Mouse (Mus musculus) liver, postnatal 0 days (tissue): ENCODE results near the gene Ubqln4. TPM values are rescaled to one million over a fixed set of nuclear protein-coding genes. Genes with fewer than 3 reads are reported as not detected.
"Not testable (repeated sequence)": the region's sequence is repeated elsewhere in the genome, so short reads cannot be mapped to it uniquely, and the experiment has no call there.

Experiments used
- ATAC-seq: fragments of 200-750 bp; cut with Nextera tagmentation; 2 replicates; pipeline ENCODE4 v1.8.0; 2017; ENCODE audit warnings: mild to moderate bottlenecking, moderate library complexity
- DNase-seq: peaks from one replicate; pipeline ENCODE4 v3.0.0-alpha.2; 2016
- H3K27ac ChIP-seq: fragments of 300-500 bp; sonication (generic); 2 replicates; pipeline ENCODE4 v1.5.1; 2014; ENCODE audit warnings: antibody characterized with exemption, moderate library complexity, mild to moderate bottlenecking, low read depth
- H3K27me3 ChIP-seq: fragments of 300-500 bp; sonication (generic); 2 replicates; pipeline ENCODE4 v1.6.1; 2014; ENCODE audit warnings: low read length, control low read depth, mixed read lengths; ENCODE audit not compliant: insufficient read depth
- H3K36me3 ChIP-seq: fragments of 300-500 bp; sonication (generic); replicated peaks from 2 replicates; pipeline ENCODE4 v1.6.1; 2014; ENCODE audit warnings: mild to moderate bottlenecking, control low read depth, low read length, moderate library complexity, mixed read lengths; ENCODE audit not compliant: insufficient read depth
- H3K4me1 ChIP-seq: fragments of 300-500 bp; sonication (generic); 2 replicates; pipeline ENCODE4 v1.6.1; 2014; ENCODE audit warnings: antibody characterized with exemption, mild to moderate bottlenecking, control low read depth; ENCODE audit not compliant: insufficient read depth
- H3K4me2 ChIP-seq: fragments of 300-500 bp; sonication (generic); 2 replicates; pipeline ENCODE4 v1.6.1; 2014; ENCODE audit warnings: low read depth, mild to moderate bottlenecking, low read length, moderate library complexity, mixed read lengths
- H3K4me3 ChIP-seq: fragments of 300-500 bp; sonication (generic); 2 replicates; pipeline ENCODE4 v1.5.1; 2014; ENCODE audit warnings: low read depth, low read length
- H3K9ac ChIP-seq: fragments of 300-500 bp; sonication (generic); replicated peaks from 2 replicates; pipeline ENCODE4 v1.6.1; 2014; ENCODE audit warnings: mild to moderate bottlenecking, moderate library complexity
- H3K9me3 ChIP-seq: fragments of 300-500 bp; sonication (generic); 2 replicates; pipeline ENCODE4 v1.6.1; 2016; ENCODE audit warnings: mild to moderate bottlenecking, control low read depth, low read length, mixed read lengths
- CTCF ChIP-seq: sonication (generic); IDR thresholded peaks from 2 replicates; pipeline ENCODE4 v1.5.1; 2016; ENCODE audit warnings: antibody characterized with exemption, low read depth
- EP300 ChIP-seq: IDR thresholded peaks from 2 replicates; pipeline ENCODE4 v1.6.1; 2016; ENCODE audit warnings: antibody characterized with exemption, low read depth, mild to moderate bottlenecking
- WGBS: fragments of 180-500 bp; shearing (Covaris S2); extraction: QIAGEN DNeasy Blood & Tissue Kit; methylation state at CpG from one replicate; pipeline ENCODE4 v1.1.7; 2014; ENCODE audit not compliant: insufficient replicate concordance; 5-methylcytosine and 5-hydroxymethylcytosine counted together
- polyA plus RNA-seq: library from polyadenylated mRNA; unstranded; fragments of >200 nt; fragmentation: Nextera tagmentation; extraction: Ambion mirVana; gene quantifications from 2 replicates; pipeline ENCODE4 v1.2.1, GENCODE M21; 2015

The Ubqln4 gene
- polyA plus RNA-seq, 1 experiment from 2014 or later: 12.5 TPM

DNA sequence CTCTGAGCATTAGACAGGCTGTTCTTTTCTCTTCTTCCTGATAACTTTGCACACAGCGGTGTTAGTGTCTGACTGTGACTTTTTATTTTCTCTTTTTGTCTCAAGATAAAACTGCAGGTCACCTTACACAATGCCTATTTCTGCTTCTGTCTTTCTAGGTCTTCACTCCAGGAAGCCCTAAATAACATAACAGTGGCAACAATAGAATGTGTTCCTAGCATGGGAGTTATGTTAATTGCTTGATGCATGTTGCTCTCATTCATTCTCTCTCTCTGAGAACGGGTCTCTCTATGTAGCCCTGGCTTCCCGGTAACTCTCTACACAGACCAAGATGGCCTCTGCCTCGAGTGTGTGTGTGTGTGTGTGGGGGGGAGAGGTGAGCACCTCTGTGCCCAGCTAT lies 48.9 kb downstream of the Ubqln4 start:
- no peak for ATAC-seq

DNA sequence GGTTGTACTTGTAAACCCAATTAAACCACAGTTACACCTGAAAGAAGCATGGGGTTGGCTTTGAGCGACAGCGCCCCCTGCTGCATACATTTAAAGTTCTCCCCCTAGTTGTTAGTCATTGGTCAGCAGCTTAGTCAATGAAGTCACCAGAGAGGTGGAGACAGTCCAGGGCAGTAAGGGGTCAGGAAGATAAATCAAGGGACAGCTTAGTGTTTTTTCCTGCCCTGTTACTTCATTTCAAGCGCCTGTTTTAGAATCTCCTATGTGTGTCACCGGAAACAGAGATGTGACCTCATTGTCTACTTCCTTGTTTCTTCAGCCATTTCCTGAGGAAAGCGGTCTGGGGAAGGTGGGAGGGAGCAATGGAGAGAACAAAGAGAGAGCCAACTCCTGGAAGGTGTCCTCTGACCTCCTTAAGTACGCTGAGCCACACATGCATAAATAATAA lies 50.2 kb downstream of the Ubqln4 start:
- TF ChIP-seq CTCF: peak; percentile 90
- peak; percentile 65; the same call in 1 of the 2 replicates for TF ChIP-seq EP300
- H3K9ac ChIP-seq: no peak overlapping the region
- no peak overlapping the region for H3K4me3 ChIP-seq
- H3K27ac ChIP-seq: peak overlapping the region; percentile 46; the same call in 1 of the 2 replicates
- no peaks in the 10 kb centered on the region for H3K9me3 ChIP-seq
- no peaks in the 10 kb centered on the region for H3K36me3 ChIP-seq
- ATAC-seq (peak; percentile 77), DNase-seq (peak; percentile 83)
- 14% methylated on average over 6 of the region's 6 CpGs for WGBS
- H3K27me3 ChIP-seq: no peaks in the 10 kb centered on the region
- H3K4me1 ChIP-seq: peaks cover 5% of the 10 kb centered on the region; the same call in 1 of the 2 replicates
- no peak overlapping the region for H3K4me2 ChIP-seq

More for the DNA sequence above, 48.9 kb downstream of the Ubqln4 start:
- H3K4me3 ChIP-seq: no peak overlapping the region
- H3K27ac ChIP-seq: no peak overlapping the region
- no peak overlapping the region for H3K9ac ChIP-seq
- H3K4me1 ChIP-seq: 0 out of 2 replicates have a peak, but pooled peaks cover 2% of the 10 kb centered on the region
- 67% methylated on average over 4 of the region's 4 CpGs for WGBS
- no peak overlapping the region for H3K4me2 ChIP-seq
- H3K9me3 ChIP-seq: no peaks in the 10 kb centered on the region
- H3K27me3 ChIP-seq: no peaks in the 10 kb centered on the region
- no peak for DNase-seq
- H3K36me3 ChIP-seq: no peaks in the 10 kb centered on the region
- no peak for TF ChIP-seq EP300
- no peak for TF ChIP-seq CTCF

DNA sequence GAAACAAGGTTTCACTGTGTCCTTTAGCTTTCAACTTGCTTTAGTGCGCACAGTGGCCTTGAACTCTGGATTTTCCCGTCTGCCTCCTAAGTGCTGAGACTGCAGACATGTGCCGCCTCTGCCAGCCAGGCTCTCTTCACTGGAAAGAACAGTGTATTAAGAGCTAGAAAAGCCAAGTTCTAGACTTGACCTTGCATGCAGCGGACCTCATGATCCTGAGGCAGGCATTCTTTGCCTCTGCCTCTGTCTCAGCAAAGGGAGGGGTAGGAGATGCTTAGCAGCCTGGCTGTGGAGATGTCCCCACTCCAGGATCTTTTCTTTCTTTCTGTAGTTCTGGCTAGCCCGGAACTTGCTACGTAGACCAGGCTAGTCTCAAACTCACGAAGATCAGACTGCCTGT lies 51.3 kb downstream of the Ubqln4 start:
- 82% methylated on average over 7 of the region's 7 CpGs for WGBS

DNA sequence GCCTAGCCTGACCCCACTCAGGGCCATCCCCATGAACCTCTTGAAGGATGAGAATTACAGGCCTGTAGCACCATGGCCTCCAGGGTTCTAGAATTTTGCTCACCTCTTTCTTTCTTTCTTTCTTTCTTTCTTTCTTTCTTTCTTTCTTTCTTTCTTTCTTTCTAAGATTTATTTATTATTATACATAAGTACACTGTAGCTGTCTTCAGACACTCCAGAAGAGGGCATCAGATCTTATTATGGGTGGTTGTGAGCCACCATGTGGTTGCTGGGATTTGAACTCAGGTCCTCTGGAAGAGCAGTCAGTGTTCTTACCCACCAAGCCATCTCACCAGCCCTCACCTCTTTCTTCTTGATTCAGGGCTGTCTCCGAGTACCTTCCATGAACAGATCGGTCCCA lies 52.1 kb downstream of the Ubqln4 start, which contains the start of gene Arhgef2:
Gene Arhgef2 (plus strand): TSS at position 301 of the 400 bp plus-strand sequence.
- H3K27me3 ChIP-seq, H3K36me3 ChIP-seq, H3K9me3 ChIP-seq, DNase-seq, H3K9ac ChIP-seq, H3K27ac ChIP-seq, ATAC-seq, H3K4me3 ChIP-seq, H3K4me1 ChIP-seq, H3K4me2 ChIP-seq: not testable (repeated sequence)
- WGBS: 92% methylated on average over 2 of the region's 2 CpGs

More for the DNA sequence above, 51.3 kb downstream of the Ubqln4 start:
- no peak for DNase-seq
- no peak for TF ChIP-seq CTCF
- no peak for TF ChIP-seq EP300
- no peaks in the 10 kb centered on the region for H3K9me3 ChIP-seq
- H3K4me3 ChIP-seq: no peak overlapping the region
- no peaks in the 10 kb centered on the region for H3K36me3 ChIP-seq
- no peak overlapping the region for H3K4me2 ChIP-seq
- ATAC-seq: no peak
- H3K27ac ChIP-seq: no peak overlapping the region
- no peak overlapping the region for H3K9ac ChIP-seq
- peaks cover 5% of the 10 kb centered on the region; the same call in 1 of the 2 replicates for H3K4me1 ChIP-seq
- H3K27me3 ChIP-seq: no peaks in the 10 kb centered on the region

DNA sequence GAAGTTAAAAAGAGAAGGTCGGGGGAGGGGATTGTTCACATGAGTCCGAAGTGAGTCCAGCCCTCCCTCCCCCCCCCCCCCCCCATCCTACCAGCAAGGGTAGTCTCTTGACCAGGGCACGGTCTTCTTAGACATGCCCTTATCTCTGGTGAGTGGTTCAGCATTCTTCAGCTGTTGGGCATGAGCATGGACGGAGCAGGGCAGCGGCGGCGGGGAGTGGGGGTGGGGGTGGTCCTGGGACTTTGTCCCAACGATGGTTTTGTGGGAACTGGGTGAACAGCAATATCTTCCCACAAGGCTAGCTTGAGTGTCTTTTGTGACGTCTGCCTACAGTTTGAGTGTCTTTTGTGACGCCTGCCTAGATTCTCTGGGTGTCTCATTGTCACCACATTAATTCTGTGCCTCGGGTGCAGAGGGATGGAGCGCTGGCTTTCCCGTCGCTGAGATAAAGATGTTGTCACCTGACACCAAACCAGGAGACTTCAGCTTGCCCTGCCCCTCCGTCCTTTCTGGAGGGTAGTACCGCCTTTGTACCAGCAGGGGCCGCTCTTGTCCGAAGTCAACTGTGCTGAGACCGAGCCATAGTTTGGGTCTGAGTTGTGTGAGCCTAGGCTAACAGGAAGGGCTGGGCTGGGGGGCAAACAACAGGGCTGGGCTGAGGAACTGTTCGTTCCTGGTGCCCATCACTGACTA lies 53.7 kb downstream of the Ubqln4 start:
- Histone ChIP-seq H3K36me3 (no peaks in the 10 kb centered on the region), H3K4me1 (peaks cover 5% of the 10 kb centered on the region; the same call in 1 of the 2 replicates), H3K4me2 (peak overlapping the region; percentile 49), H3K9me3 (no peaks in the 10 kb centered on the region), H3K9ac (no peak overlapping the region), H3K27ac (no peak overlapping the region; the same call in 1 of the 2 replicates), H3K27me3 (no peaks in the 10 kb centered on the region), H3K4me3 (0 out of 2 replicates have a peak overlapping the region, but pooled peaks have one; percentile 3)
- peak; percentile 90 for DNase-seq
- ATAC-seq: peak; percentile 84
- WGBS: under 1% methylated on average over 20 of the region's 20 CpGs
- TF ChIP-seq CTCF (peak; percentile 99), EP300 (no peak)

DNA sequence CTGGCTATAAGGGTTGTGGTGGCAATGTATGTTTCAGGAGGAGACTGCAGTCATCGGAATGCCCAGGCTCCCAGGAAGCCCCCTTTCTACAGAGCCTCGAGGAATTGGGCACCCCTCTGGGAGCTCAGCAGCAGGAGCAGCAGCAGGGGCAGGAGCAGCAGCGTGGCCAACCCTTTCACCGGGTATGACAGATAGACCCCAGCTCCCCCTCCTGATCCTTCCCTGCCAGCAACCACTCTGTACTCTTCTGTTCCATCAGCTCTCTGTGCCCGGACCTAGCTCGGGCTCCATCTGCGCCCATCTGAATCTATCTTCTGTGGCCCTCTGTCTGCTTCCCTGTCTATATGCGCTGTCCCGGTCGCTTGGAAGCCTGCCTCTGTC lies 54.2 kb downstream of the Ubqln4 start:
- Histone ChIP-seq H3K27me3 (no peaks in the 10 kb centered on the region), H3K36me3 (no peaks in the 10 kb centered on the region), H3K4me2 (peak overlapping the region; percentile 49), H3K9ac (no peak overlapping the region), H3K4me3 (no peak overlapping the region), H3K9me3 (no peaks in the 10 kb centered on the region), H3K4me1 (peaks cover 5% of the 10 kb centered on the region; the same call in 1 of the 2 replicates), H3K27ac (no peak overlapping the region; the same call in 1 of the 2 replicates)
- no peak for DNase-seq
- TF ChIP-seq CTCF: no peak
- no peak for TF ChIP-seq EP300
- 28% methylated on average over 10 of the region's 10 CpGs for WGBS
- peak; percentile 9; the same call in 1 of the 2 replicates for ATAC-seq
